Mouse (Mus musculus): Measurements from ENCODE around the gene Gla.

DNA sequence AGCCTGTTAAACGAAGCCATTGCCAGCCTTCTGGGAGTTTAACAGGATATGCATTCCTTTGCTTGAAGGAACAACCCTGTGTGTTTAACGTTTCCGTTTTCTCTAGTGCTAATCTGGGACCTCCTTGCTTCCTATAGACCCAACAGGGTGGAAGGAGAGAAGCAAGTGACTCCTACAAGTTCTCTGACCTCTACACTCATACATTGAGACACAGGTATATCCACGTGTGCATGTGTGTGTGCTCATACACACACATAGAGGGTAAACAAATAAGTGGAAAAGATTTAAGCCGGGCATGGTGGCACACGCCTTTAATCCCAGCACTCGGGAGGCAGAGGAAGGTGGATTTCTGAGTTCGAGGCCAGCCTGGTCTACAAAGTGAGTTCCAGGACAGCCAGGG is 46.5 kb upstream of the Gla start:
- TF ChIP-seq CTCF (IDR thresholded peaks at IDR 0.05; ENCODE audit: low read depth, low read length) = no peak
- no peak for TF ChIP-seq GATA1 (IDR thresholded peaks at IDR 0.05; ENCODE audit: borderline replicate concordance, low read length)
- TF ChIP-seq TAL1 (conservative IDR thresholded peaks at IDR 0.05; ENCODE audit: low read depth, low read length) = no peak
- no peak for TF ChIP-seq POLR2AphosphoS5 (IDR thresholded peaks at IDR 0.05; ENCODE audit: insufficient replicate concordance, low read depth, low read length)

Data from G1E (cell line).